Mouse (Mus musculus) lung, adult 2 months (tissue): ENCODE results near the gene C2cd4d. TPM values are rescaled to one million over a fixed set of nuclear protein-coding genes. Genes with fewer than 3 reads are reported as not detected.

Source experiments
- DNase-seq: peaks from one replicate; pipeline ENCODE4 v3.0.0; 2022
- H3K4me1 ChIP-seq: fragments of 200-500 bp; 2 replicates; pipeline ENCODE4 v1.6.1; 2011; ENCODE audit warnings: low read length; ENCODE audit not compliant: control insufficient read depth, insufficient read depth
- H3K4me3 ChIP-seq: fragments of 200-500 bp; replicated peaks from 2 replicates; pipeline ENCODE3; 2011; ENCODE audit warnings: low read depth, mild to moderate bottlenecking, control low read depth, low read length; ENCODE audit errors: extremely low read depth
- CTCF ChIP-seq: fragments of 200-500 bp; IDR thresholded peaks from 2 replicates; pipeline ENCODE4 v1.5.1; 2011; ENCODE audit warnings: mild to moderate bottlenecking, low read length, control low read depth; ENCODE audit not compliant: insufficient read depth
- POLR2A ChIP-seq: fragments of 200-500 bp; IDR thresholded peaks from 2 replicates; pipeline ENCODE4 v1.6.1; 2011; ENCODE audit warnings: low read depth, mild to moderate bottlenecking, control low read depth, low read length, borderline replicate concordance; ENCODE audit errors: extremely low read depth
- WGBS: fragments of 180-500 bp; shearing (Covaris S2); methylation state at CpG from one replicate; pipeline ENCODE4 v1.1.7; 2018; 5-methylcytosine and 5-hydroxymethylcytosine counted together
- polyA plus RNA-seq: library from polyadenylated mRNA; depleted of rRNA; stranded (reverse); fragments of >200 nt; gene quantifications from 2 replicates; pipeline ENCODE4 v1.2.3, GENCODE M21; 2012; rRNA removed

C2cd4d gene
- polyA plus RNA-seq, 1 experiment, result 0.37 TPM

DNA sequence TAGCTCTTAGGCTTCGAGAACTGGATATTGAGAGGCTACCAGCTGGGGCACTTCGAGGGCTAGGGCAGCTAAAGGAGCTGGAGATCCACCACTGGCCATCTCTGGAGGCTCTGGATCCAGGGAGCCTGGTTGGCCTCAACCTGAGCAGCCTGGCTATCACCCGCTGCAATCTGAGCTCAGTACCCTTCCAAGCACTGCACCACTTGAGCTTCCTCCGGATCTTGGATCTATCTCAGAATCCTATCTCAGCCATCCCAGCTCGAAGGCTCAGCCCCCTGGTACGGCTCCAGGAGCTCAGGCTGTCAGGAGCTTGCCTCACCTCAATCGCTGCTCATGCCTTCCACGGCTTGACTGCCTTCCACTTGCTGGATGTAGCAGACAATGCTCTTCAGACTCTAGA lies 40.2 kb downstream of the C2cd4d start:
- WGBS, result 53% methylated on average over 8 of the region's 8 CpGs
- Histone ChIP-seq H3K4me1 (no peaks in the 10 kb centered on the region), H3K4me3 (no peak overlapping the region)
- no peak for DNase-seq
- TF ChIP-seq POLR2A (no peak), CTCF (no peak)

DNA sequence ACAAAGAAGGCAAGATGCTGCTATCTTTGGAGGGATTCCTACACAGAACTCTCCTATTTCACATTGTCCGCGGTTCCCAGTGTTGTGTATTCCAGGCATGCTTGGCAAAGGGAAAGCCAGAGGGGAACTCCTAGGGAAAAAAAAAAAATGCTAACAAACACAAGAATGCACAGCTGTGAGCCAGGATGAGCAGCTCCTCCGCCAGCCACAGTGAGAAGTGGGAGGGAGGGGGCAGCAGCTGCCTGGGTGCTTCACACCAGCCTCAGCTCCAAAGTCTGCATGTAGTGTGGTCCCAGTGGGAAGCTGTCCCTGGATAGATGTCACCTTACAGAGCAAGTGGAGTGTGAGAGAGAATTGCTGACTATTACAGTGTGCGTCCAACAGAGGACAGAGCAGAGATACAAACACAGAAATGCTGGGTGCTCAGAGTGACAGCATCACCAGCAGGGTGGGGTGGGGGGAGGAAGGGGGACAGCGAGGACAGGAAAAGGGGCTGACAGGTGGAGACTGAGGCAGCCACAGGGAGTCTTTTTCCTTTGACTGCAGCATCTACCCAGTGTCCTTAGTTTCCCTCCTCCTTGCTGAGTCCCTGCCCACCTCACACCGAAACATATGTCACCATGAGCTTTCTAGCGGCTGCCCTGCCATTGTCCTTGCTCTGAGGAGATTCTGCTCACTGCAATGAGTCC lies 42.3 kb downstream of the C2cd4d start:
- 20% methylated on average over 7 of the region's 7 CpGs for WGBS

DNA sequence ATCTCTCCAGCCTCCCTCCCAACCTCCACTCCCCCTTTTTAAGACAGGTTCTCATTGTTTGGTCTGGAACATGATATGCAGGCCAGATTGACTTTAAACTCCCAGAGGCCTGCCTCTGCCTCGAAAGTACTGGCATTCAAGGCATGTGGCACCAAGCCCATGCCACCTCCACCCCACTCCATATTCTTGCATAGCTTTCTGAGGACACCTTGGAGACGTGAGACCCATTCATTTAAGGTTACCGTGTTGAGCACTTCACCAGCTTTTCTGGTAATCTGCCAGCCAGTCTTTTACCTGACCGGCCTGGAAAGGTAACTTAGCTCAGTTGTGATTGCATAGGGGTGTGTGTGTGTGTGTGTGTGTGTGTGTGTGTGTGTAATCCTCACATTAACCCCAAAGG lies 43.3 kb downstream of the C2cd4d start:
- 53% methylated on average over 4 of the region's 4 CpGs for WGBS
- no peaks in the 10 kb centered on the region for H3K4me1 ChIP-seq
- TF ChIP-seq POLR2A, result no peak
- TF ChIP-seq CTCF, result no peak
- H3K4me3 ChIP-seq, result no peak overlapping the region
- peak; percentile 24 for DNase-seq

More for the DNA sequence above, 42.3 kb downstream of the C2cd4d start:
- TF ChIP-seq CTCF (no peak), POLR2A (no peak)
- no peaks in the 10 kb centered on the region for H3K4me1 ChIP-seq
- DNase-seq, result no peak
- H3K4me3 ChIP-seq, result no peak overlapping the region

DNA sequence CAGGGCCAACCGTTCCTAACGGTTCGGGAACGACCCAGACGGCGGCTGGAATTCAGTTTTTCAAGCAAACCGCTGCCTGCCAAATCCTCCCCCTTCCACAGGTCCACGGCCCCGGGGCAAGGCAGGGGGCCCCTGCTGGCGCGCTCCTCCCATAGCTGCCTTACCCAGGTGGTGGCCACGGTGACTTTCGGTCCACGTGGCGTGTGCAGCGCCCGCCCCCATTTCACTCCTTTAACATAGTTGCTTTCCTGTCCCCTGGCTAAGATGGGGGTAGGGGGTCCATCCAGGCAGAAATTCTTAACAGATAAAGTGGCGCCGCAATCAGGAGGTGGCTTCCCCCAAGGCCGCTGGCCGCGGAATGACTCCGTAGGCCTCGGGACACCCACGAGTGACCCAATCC lies 50.3 kb downstream of the C2cd4d start:
- H3K4me3 ChIP-seq, result peak overlapping the region; percentile 61
- no peaks in the 10 kb centered on the region for H3K4me1 ChIP-seq
- DNase-seq, result no peak
- 6% methylated on average over 25 of the region's 25 CpGs for WGBS
- TF ChIP-seq CTCF, result no peak
- no peak for TF ChIP-seq POLR2A

DNA sequence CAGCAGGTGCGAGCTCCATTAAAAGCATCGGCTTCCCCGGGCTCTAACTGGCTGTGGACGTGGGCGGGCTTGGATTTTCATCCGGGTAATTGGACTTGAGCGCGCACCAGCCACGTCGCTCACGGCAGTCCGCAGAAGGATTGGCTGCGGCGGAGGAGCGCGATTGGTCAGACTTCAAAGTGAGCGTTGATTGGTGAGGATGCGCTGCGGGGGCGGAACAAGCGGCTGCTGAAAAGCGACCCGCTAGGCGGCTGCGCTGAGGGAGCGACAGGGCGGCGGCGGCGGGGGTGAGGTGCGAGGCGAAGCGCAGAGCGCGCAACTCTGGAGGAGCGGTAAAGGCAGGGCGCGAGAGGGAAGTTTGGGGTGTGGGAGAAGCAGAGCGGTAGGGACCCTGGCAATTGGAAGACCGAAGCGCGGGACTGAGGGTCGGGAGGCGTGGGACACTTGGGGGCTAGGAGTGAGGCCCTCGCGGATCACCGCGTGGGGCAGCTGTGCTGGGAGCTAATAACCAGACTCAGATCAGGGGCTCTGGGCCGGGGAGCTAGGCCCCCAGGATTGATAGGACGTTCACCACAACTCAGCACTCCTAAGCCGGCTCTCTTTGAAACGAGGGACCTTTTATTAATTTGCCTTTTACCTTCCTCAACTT lies 50.9 kb downstream of the C2cd4d start, which contains the start of gene Tdrkh:
Tdrkh (plus strand) TSS at position 243 of the 649 bp plus-strand sequence.
- TF ChIP-seq CTCF (no peak), POLR2A (peak; percentile 32; the same call in 1 of the 2 replicates)
- peak; percentile 85 for DNase-seq
- peak within 1 kb of the TSS; percentile 74 for H3K4me3 ChIP-seq
- 10% methylated on average over 52 of the region's 52 CpGs for WGBS
- H3K4me1 ChIP-seq, result no peaks in the 10 kb centered on the region

Other genes starting within 250 kb of the C2cd4d start
- not detected in 2 replicates for gene Gm10696, start 184.2 kb upstream of the C2cd4d start, polyA plus RNA-seq
- not detected in 2 replicates for gene Gm5286, start 165.7 kb upstream of the C2cd4d start, polyA plus RNA-seq
- gene Gm4778, start 98.4 kb upstream of the C2cd4d start, polyA plus RNA-seq, result not detected in 2 replicates
- 1.2 and 2.1 TPM in 2 replicates for gene Them4, start 52.3 kb upstream of the C2cd4d start, polyA plus RNA-seq
- gene Them5, start 20.3 kb upstream of the C2cd4d start, polyA plus RNA-seq, result 0.26 and 24.4 TPM in 2 replicates
- gene Rorc, start 10.4 kb downstream of the C2cd4d start, polyA plus RNA-seq, result 6.3 and 7.9 TPM in 2 replicates
- gene Lingo4, start 36.1 kb downstream of the C2cd4d start, polyA plus RNA-seq, result 0.12 and 0.17 TPM in 2 replicates
- gene Tdrkh, start 50.8 kb downstream of the C2cd4d start, polyA plus RNA-seq, result 0.17 and 0.44 TPM in 2 replicates
- 18.2 and 22.6 TPM in 2 replicates for gene Mrpl9, start 80.9 kb downstream of the C2cd4d start, polyA plus RNA-seq
- gene Oaz3, start 81.5 kb downstream of the C2cd4d start, polyA plus RNA-seq, result 0.18 TPM in 1 of 2 replicates, not detected in the other
- gene Celf3, start 115.9 kb downstream of the C2cd4d start, polyA plus RNA-seq, result 1.2 and 2.1 TPM in 2 replicates
- gene Riiad1, start 117.9 kb downstream of the C2cd4d start, polyA plus RNA-seq, result 2.3 and 2.5 TPM in 2 replicates
- gene Snx27, start 220.3 kb downstream of the C2cd4d start, polyA plus RNA-seq, result 7.8 and 10.8 TPM in 2 replicates